Mouse (Mus musculus): ENCODE data around the gene Pfkm.

The Pfkm gene

GRCm38 (mm10) chr15:98098519-98098918 lies 6.1 kb downstream of the Pfkm start:
- no peak for DNase-seq (ENCODE audit: low read depth, low spot score)

- DNase-seq (ENCODE audit: low read depth, low spot score) = no peak
Measured at GRCm38 (mm10) chr15:98102401-98102800, 10.0 kb downstream of the Pfkm start.

- DNase-seq (ENCODE audit: low read depth, low spot score) = no peak
Measured at GRCm38 (mm10) chr15:98106506-98106905, 14.1 kb downstream of the Pfkm start.

GRCm38 (mm10) chr15:98107230-98107629 lies 14.8 kb downstream of the Pfkm start:
- DNase-seq (ENCODE audit: low read depth, low spot score) = no peak

GRCm38 (mm10) chr15:98107703-98108296 lies 15.4 kb downstream of the Pfkm start:
- DNase-seq (ENCODE audit: low read depth, low spot score) = no peak

GRCm38 (mm10) chr15:98108297-98109152 lies 16.1 kb downstream of the Pfkm start:
- DNase-seq (ENCODE audit: low read depth, low spot score) = peak; percentile 81

GRCm38 (mm10) chr15:98111791-98112190 lies 19.4 kb downstream of the Pfkm start:
- no peak for DNase-seq (ENCODE audit: low read depth, low spot score)

- no peak for DNase-seq (ENCODE audit: low read depth, low spot score)
Measured at GRCm38 (mm10) chr15:98114098-98114851, 21.9 kb downstream of the Pfkm start.

- DNase-seq (ENCODE audit: low read depth, low spot score) = no peak
Measured at GRCm38 (mm10) chr15:98114852-98115778, 22.7 kb downstream of the Pfkm start.

GRCm38 (mm10) chr15:98115779-98116163 lies 23.4 kb downstream of the Pfkm start:
- DNase-seq (ENCODE audit: low read depth, low spot score) = no peak

- DNase-seq (ENCODE audit: low read depth, low spot score) = no peak
Measured at GRCm38 (mm10) chr15:98116287-98116686, 23.9 kb downstream of the Pfkm start.

GRCm38 (mm10) chr15:98119363-98119762 lies 27.0 kb downstream of the Pfkm start:
- DNase-seq (ENCODE audit: low read depth, low spot score) = no peak

GRCm38 (mm10) chr15:98120831-98121230 lies 28.4 kb downstream of the Pfkm start:
- no peak for DNase-seq (ENCODE audit: low read depth, low spot score)

GRCm38 (mm10) chr15:98131001-98131400 lies 38.6 kb downstream of the Pfkm start:
- no peak for DNase-seq (ENCODE audit: low read depth, low spot score)

GRCm38 (mm10) chr15:98131451-98131850 lies 39.1 kb downstream of the Pfkm start:
- DNase-seq (ENCODE audit: low read depth, low spot score) = no peak

GRCm38 (mm10) chr15:98131942-98132655 lies 39.7 kb downstream of the Pfkm start:
- no peak for DNase-seq (ENCODE audit: low read depth, low spot score)

- no peak for DNase-seq (ENCODE audit: low read depth, low spot score)
Measured at GRCm38 (mm10) chr15:98133471-98133870, 41.1 kb downstream of the Pfkm start.

GRCm38 (mm10) chr15:98134034-98134433 lies 41.6 kb downstream of the Pfkm start:
- no peak for DNase-seq (ENCODE audit: low read depth, low spot score)

- DNase-seq (ENCODE audit: low read depth, low spot score) = no peak
Measured at GRCm38 (mm10) chr15:98134666-98135065, 42.3 kb downstream of the Pfkm start.

- no peak for DNase-seq (ENCODE audit: low read depth, low spot score)
Measured at GRCm38 (mm10) chr15:98135671-98136070, 43.3 kb downstream of the Pfkm start.

- DNase-seq (ENCODE audit: low read depth, low spot score) = no peak
Measured at GRCm38 (mm10) chr15:98136871-98137270, 44.5 kb downstream of the Pfkm start.
